Mouse (Mus musculus) cerebellum, postnatal 10 days (tissue): Measurements from ENCODE around the gene Spred1.

Experiments used
- DNase-seq, 2 experiments: peaks; one replicate each; pipeline ENCODE4 v3.0.0; 2021; ENCODE audit warnings: mixed read lengths in 2 of 2

The Spred1 gene

GRCm38 (mm10) chr2:117121212-117121983 lies at the start of gene Spred1:
TSS of gene Spred1 (plus strand) at chr2:117121374.
- DNase-seq: peak in 1 of 2 experiments; percentile 66

GRCm38 (mm10) chr2:117071596-117071995 lies 49.6 kb upstream of the Spred1 start:
- DNase-seq: no peak

DNA sequence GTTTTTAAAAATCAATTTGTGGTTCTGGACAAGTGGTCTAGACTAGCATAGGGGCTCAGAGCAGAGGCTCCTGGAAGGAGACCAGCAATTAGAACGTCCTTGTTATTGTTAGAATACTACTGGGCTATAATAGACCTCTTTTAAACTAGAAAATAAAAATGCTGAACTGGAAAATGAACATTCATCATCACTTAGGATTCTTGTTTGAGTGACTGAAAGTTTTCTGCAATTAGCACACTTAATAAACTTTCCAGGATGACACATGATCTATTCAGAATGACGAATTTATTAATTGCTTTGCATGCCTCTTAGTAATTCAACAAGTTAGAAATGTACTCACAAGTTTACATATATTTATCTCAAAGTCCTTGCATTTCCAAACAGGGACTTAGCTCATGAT lies 42.5 kb upstream of the Spred1 start:
- DNase-seq: no peak

GRCm38 (mm10) chr2:117079621-117080020 lies 41.6 kb upstream of the Spred1 start:
- DNase-seq: peak; percentile 81 to 82

- no peak for DNase-seq
Measured at GRCm38 (mm10) chr2:117086002-117086765, 35.0 kb upstream of the Spred1 start.

- DNase-seq: no peak
Measured at GRCm38 (mm10) chr2:117086766-117087457, 34.3 kb upstream of the Spred1 start.

DNA sequence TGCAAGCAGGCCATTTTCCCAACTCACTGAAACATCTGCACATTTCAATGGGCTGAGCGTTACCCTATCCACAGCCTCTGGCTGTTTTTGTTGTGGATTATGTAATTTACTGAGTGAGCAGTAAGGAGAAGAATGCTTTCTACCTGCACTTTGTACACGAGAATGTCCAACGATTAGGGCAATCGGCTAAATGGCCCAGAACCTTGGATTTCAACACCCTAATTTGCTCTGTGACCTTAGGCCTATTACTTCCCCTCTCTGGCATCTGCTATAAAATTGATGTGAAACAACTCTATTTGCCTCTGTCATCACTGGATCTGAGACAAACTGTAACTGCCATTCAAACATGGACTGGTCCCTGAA lies 33.7 kb upstream of the Spred1 start:
- no peak for DNase-seq

DNA sequence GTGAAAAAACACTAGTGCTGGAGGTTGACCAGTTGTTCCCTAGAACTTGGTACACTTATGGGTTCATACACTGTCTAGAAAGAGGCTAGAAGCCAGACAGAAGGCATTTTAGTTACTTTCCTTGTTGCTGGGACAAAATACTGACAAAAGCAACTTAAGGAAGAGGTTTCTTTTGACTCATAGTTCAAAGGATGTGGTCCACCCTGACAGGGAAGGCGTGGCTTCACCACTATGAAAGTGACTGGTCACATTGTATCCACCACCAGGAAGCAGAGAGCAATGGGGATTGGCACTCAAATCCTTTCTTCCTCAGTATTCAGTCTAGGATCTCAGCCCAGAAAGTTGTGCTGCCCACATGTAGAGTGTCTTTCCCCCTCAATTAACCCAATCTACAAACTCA lies 31.7 kb upstream of the Spred1 start:
- DNase-seq: no peak

DNA sequence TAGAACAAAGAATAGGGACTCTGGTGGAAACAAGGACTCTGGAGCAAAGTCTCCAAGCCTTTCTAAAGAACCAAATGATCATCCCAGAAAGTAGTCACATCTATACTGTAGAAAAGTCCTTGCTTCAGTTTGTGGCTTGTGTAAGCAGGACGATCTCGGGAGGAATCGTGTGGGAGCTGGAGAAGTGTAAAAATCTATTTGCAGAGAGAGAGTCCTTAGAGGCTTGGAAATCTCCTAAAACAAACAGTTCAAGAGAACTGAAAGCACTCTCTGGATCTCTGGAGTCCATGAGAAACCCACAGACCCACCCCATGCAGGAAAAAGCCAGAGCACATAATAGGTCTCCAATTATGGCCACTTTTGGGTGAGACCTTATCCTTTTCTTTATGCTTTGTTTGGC lies 31.1 kb upstream of the Spred1 start:
- no peak for DNase-seq

DNA sequence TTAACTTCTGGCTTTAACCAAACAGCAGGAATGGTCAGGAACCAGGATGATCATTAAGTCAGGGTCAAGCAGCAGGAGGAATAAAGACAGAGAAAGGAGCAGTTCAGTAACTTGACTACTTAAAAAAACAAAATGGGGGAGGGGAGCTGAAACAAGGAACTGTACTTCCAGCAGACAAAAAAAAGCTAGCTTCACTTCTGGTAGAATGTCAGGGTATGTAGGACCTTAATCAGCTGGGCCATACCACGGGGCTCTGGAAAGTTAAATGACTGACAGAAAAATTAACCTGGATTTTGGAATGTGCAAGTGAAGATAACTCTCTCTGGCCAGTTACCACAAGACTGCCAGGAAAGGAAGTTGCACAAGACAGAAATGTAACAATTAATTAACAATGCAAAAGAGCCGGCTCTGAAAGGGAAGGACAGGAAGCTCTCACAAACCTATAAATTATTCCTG lies 28.2 kb upstream of the Spred1 start:
- DNase-seq: no peak

DNA sequence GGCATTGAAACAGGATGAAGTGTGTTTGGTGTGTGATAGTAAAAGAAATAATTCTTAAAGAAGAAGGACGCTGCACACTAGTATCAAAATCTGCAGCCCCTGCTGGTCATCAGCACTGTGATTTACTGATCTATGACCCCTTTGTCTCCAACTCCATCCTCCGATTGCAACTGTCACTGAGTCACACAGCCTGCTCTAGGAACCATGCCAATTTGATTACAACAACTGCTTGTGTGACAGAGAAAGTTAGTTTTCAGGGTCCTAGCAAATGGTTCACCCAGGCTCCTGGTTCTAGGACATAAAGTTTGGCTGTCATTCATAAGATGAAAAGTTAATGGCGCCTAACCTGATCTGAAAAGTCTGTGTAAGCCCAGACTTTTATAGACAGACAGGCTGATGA lies 25.7 kb upstream of the Spred1 start:
- no peak for DNase-seq

DNA sequence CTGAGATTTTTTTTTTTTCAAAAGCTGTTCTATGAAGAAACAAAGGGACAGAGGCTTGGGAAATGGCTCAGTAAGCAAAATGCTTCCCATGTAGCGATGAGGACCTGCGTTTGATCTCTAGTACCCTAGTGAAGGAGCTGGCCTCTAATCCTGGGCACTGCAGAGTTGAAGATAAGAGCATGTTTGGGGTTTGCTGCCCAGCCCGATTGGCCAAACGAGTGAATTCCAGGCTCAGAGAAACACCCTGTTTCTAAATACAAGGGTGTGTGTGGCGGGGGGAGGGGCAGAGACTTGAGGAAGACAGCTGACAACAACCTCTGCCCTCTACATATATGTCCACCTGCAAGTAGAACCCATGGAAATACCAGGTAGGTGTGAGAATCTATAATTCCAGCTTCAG lies 23.9 kb upstream of the Spred1 start:
- DNase-seq: no peak

DNA sequence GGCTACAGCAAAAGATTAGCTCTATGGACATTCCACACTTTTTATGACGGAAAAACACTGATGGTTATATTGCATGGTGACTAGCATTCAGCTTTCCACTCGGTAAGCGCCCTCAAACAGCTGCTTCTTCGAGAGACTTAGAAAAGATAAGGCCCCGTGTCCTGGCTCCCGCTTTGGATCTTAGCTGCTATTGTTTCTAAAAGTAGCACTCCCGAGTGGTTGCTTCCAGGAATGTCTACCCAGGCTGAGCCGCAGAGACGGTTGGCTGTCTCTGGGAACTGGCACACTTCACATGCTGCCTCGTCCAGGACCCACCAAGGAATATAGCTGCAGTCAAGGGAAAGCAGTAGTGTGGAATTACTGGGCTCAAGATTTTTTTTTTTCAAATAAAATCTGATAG lies 21.9 kb upstream of the Spred1 start:
- no peak for DNase-seq

GRCm38 (mm10) chr2:117103461-117103860 lies 17.7 kb upstream of the Spred1 start:
- no peak for DNase-seq

DNA sequence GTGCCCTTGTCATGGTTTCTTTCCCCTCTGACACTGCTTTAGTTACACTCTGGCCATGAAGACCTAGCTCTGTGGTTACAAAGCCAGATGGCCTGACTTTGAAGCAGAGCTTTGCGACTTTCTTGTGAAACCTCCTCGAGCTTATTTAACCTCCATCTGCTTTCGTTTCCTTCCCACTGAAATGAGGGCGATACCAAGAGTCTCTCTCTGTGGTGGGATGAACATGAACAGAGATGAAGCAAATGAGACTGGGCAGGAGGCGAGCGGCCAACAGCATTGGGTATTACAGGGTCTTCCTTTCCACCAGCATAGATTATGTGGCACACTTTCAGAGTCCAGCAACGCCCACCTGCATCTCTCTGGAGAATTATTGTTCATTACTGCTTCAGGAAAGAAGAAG lies 15.8 kb upstream of the Spred1 start:
- DNase-seq: peak; percentile 78 to 82

DNA sequence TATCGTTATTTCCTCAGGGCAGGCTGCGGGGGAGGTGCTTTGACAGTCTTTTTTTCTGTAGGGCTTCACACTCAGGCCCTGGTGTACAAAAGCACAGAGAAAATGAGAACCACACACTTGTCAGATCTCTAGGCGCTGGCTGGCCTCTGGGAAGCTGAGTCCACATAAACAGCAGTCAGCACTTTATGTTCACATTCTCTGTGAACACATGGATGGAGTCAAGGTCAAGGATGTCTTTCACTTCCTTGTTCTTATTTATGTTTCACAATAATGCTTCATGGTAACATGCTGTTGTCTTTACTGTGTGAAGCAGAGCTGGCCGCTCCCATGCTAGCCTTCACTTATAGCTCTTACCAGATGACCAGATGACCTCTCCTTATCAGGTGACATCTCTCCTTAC lies 13.1 kb upstream of the Spred1 start:
- DNase-seq: no peak

GRCm38 (mm10) chr2:117109296-117109695 lies 11.9 kb upstream of the Spred1 start:
- DNase-seq: no peak

DNA sequence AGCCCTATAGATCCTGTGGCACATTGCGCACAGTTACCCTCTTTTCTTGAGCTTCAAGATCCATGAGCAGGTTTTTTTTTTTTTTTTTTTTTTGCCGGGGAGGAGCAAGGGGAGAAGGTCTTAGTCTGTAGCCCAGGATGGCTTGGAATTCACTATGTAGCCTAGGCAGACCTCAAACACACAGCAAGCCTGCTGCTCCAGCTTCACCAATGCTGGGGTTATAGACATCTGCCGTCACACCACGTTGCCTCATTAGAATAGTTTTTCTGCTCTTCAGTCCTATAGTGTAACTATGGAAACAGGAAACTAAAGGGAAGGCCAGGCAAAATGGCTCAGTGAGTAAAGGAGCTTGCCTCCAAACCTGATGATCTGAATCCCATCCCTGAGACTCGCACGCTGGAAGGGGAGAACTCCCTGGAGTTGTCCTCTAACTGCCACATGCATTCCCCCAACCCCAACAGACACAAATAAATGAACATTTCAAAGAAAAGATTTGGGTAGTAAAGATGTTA lies 10.8 kb upstream of the Spred1 start:
- no peak for DNase-seq

DNA sequence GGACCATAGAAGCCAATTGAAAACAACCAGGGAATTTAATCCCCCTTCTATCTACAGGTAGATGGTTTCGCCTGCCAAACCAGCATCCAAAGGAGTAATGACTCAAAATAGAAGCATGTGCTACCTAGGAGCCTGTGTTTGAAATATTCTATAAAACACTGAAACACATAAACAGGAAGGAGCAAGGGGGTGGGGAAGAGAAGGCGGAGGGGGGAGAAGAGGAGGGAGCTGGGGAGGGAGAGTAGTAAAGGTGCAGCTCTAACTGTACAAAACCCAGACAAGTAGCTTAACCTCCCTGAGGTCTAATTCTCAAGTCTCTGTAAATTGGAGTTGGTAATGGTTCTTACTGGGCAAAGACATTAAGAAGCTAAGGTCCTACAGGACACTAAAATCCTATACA lies 7.9 kb upstream of the Spred1 start:
- DNase-seq: peak in 1 of 2 experiments; percentile 30

GRCm38 (mm10) chr2:117113762-117114161 lies 7.4 kb upstream of the Spred1 start:
- no peak for DNase-seq

GRCm38 (mm10) chr2:117118516-117118915 lies 2.7 kb upstream of the Spred1 start:
- DNase-seq: peak; percentile 63 to 67

DNA sequence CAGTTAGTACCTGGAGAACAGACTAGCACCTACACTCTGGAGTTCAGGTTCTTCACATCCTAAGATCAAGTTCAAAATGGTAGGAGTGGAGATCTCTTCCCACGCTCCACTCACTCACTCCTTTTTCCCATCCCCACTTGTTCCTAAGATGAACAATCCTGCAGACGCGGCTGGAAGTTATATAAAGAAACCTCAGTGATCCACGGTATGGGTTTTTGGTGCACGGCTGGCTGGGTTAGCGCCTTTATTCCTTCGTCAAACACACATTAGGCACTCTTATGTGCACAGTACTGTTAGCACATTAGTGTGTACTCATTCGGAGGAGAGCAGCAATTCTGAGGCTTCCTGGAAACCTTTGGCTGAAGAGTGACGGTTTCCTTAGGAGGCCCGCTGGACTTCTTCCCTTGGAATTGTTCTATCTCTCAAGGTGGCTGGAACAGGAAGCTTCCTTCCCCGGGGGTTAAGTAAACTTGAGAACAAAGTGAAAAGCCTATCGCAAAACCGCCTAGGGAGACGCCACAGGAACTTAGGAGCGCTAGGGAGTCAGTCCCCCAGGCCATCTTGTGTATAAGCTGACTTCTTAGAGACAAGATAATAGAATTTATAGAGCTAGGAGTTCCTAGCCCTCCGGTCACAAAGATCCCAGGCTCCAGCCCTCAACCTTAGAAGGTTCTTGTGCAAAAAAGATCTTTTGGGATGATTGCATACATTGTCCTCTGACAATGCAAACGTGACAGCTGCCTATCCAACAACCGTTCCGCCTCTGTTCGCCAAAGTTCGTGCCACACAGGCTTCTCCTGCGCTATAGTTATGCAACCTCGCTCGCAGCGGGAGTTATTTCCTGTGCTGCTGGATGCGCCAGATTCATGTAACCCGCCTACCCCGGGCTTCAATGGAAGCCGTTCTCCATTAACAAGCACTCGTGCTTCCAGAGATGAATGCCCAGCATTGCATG lies 1.6 kb upstream of the Spred1 start:
- DNase-seq: peak; percentile 90
